Mouse (Mus musculus) thymus, postnatal 25 days (tissue): Measurements from ENCODE around the gene Rnpepl1.

Experiments
- DNase-seq: peaks from one replicate; pipeline ENCODE4 v3.0.0; 2022

The Rnpepl1 gene

DNA sequence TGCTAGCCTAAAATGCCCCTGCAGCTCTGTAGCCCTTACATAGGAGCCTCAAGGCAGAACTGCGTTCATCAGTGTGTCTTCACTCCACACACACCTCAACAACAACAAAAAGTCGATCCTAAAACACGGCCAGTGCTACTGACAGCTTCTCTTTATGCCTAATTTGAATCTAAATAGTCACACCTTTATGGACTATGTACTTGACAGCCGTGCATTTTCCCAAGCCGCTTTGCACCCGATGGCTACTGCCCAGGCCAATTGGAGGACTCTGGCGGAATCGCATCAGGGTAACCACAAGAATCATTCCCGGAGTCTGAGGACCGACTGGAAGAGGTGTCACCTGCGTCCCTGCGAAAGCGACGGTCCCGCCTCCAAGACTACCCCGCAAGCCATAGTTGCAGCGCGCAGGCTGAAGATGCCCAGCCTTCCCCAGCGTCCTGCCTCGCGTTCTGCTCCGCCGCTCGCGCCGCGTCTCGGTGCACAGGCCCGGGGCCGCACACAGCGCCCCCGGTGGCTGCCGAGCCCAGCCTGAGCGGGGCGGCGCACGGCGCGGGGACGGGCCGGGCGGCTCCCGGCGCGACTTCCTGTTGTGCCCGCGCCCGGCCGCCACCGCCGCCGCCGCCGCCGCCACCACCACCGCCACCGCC lies at the start of gene Rnpepl1:
TSS of gene Rnpepl1 (plus strand) at position 545 of the 647 bp plus-strand sequence.
- peak; percentile 86 for DNase-seq

DNA sequence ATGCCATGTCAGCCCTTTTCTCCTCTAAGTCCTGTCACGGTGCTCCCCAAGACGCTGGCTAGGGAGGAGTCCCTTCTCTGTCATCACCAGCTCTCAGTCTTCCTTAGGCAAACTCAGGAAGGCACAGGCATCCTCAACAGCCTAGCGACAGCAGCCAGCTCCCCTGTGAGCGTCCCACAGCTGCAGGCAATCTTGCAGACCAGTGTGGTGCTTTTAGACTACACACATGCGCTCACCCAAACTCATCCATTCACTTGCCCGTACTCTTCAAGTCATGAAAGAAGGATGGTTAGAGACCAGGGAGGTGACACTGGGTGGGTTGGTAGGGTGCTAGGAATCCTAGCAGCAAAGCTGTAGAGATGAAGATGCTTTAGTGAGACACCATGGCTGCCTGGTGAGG lies 49.1 kb upstream of the Rnpepl1 start:
- no peak for DNase-seq

DNA sequence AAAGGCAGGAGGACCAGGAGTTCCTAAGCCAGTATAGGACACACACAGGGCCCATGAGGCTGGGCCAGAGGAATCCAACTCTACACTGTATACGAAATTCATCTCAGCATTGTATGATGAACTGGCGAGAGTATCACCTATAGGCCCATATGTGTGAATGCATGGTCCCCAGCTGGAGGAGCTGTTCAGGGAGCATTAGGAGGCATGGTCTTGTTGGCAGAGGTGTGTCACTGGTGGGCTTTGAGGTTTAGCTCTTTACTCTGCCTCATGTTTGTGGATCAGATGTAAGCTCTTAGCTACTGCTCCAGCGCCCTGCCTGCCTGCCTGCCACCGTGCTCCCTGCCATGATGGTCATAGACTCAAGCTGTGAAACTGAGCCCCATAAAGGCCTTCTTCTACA lies 47.3 kb upstream of the Rnpepl1 start:
- no peak for DNase-seq

DNA sequence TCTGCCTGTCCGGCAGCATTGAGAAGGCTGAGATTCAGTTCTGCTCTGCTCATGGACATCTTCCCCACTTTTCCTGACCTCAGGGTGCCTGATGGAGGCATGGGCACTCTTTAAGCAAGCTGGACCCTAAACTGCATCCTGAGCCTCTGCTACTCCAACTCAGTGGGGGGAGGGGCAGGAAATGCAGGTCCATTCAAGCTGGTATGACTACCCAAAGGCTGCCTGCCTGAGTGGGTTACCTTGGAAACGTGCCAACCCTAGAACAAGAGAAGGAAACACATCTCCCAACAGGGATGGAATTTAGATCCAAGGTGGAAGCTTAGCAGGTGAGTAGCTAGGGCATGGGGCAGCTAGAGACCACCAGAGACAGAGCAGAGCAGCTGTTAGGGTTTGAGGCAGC lies 44.4 kb upstream of the Rnpepl1 start:
- no peak for DNase-seq

DNA sequence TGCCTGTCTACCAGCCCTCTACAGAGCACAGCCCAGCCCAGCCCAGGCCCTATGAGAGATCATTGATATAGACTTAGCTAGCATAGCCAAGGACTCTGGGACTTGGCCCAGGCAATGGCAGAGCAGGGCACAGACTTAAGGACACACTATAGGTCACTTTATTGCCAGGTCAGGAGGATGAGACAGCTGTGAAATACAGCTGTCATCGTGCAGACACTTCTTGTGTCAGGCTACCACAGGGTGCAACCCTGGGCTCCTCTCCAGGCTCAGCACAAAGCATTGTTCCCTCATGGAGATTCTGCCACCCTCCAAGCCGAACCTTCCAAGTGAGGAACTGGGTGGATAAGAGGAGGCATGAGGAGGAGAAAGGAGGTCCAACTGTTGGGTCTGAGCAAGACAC lies 40.6 kb upstream of the Rnpepl1 start:
- no peak for DNase-seq

DNA sequence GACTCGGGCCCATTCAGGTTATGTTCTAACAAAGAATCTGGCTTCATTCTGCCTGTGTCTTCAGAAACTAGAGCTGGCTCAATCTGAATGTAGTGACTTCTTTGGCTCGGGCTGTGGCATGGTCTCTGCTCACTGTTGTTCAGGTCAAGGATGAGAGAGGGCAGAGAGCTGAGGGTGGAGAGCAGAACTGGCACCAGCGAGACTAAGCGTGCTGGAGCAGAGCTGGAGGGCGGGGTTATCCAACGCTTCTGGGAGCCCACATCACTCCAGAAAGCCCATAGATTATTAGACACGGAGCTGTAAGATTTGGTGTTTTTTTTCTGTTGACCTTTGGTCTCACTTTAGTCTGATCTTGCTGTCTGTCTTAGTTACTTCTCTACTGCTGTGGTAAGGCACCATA lies 37.9 kb upstream of the Rnpepl1 start:
- no peak for DNase-seq

DNA sequence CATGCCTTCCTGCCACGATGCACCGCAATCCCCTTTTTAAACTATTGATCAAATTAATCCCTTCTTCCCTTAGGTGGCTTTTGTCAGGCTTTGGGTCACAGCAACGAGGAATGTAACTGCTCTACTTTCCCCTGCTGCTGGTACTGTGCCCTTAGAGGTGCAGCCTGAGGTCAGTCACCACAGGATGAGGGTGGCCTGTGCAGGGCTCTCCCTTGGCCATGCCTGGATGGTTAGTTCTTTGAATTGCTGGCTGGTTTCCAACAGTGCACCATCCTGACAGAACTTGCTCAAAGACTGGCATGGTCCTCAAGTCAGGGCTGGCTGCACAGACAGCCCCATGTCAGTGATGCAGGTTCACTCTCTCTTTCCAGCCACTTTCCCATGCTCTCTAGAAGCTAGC lies 36.6 kb upstream of the Rnpepl1 start:
- no peak for DNase-seq

DNA sequence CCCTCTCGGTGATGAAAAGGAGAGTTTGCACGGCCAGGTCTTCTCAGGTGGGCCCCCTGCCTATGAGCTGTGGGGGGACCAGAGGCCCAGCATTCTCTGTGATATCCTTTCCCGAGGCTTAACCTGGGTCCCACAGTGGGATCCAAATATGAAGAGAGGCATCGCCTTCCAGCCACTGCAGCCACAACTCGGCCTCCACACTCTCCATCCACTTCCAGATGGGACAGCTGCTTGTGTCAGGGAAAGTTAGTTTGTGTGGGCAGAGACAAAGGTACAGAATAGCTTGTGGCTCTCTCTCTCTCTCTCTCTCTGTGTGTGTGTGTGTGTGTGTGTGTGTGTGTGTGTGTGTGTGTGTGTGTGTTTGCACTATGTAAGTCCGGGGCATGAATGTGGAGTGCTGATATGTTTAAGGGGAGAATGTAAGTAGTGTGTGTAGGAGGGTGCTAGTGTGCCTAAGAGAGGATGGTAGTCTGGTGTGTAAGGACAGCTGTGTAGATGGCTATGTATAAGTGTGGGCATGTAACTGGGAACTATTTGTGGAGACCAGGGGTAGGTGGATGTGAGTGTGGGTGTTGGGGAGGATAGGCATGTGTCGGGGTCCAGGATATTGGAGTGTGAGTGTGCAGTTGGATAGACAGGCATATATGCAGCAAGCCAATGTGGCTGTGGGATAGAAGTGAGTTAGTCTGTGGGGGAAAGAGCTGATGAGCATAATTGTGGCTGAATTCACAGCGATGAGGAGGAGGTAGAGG lies 35.0 kb upstream of the Rnpepl1 start:
- no peak for DNase-seq

DNA sequence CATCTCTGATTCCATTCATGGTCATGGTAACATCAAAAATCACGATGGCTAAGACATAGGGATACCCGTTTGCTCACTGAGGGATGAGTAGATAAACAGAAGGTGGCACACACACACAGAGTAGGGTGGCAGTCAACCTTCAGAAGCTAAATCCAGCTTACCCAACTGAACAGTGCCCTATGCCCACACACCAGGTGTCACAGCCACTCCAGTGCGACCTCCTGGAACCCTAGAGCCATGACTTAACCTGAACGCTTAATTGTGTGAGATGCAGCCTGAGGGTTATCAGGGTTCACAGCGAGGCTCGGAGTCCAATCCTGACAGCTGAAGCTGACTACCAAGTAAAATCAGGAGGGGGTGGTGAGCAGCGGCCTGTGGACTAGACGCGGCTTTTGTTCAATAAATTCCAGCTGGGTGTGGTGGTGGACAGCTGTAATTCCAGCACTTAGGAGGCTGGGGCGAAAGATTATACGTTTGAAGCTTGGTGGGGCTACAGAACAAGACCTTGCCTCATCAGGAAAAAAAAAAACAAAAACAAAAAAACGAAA lies 33.1 kb upstream of the Rnpepl1 start:
- DNase-seq = no peak

DNA sequence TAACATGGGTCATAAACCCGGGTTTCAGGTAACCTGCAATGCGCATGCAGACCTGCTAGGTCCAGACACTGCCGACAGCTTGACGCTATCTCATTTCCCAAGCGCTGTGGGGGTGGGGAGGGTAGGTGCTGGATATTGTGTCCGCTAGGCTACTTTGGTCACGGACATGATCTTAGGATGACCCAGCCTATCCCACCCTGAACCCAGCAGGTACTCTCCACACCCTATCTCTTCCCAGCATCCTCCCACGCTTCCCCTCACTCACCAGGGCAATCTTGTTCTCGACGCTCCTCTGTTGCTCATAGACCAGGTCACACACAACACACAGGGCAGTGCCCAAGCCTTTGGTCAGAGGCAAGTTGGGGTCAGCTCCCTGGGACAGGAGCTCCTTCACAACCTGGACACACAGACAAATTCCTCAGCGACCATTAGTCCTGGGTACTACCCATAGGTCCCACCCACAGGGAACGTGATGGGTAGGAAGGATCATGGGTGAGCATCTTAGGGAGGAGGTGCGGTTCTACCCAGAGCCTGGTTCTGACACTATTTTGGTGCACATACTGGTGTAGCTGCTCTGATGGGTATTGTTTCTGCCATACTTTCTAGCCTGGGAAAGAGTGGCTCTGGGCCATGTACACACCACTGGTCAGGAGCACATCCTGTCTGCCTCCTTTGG lies 32.4 kb upstream of the Rnpepl1 start:
- no peak for DNase-seq

DNA sequence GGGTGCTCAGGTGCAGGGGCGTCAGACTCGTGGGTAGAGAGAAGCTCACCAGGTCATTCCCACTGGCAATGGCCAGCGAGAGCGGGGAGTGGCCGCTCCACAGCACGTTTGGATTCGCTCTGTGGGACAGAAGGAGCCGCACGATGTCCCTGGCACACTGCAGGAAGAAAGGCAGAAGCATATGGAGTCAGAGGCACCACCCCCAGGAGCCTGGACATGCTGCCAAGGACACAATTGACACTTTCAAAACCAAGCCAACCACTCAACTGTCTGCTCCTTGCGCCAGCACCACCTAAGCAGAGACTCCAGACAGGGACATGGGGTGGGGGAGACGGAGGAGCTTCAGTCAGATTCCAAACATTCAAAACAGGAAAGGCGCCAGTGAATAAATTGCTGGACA lies 31.3 kb upstream of the Rnpepl1 start:
- DNase-seq = no peak

DNA sequence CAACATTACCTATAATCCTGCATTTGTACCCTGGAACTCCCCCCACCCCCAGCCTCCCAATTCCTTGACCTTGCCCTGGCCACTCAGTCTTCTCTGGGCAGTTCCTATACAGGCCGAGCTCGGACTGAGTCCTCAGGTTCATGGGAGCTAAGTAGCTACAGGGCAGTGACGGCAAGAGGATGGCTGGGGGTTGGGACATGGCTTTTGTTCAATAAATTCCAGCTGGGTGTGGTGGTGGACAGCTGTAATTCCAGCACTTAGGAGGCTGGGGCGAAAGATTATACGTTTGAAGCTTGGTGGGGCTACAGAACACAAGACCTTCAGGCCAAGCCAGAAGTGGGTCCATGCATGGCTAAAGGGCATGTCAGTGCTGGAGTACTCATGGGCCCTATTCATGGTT lies 30.5 kb upstream of the Rnpepl1 start:
- DNase-seq = no peak

DNA sequence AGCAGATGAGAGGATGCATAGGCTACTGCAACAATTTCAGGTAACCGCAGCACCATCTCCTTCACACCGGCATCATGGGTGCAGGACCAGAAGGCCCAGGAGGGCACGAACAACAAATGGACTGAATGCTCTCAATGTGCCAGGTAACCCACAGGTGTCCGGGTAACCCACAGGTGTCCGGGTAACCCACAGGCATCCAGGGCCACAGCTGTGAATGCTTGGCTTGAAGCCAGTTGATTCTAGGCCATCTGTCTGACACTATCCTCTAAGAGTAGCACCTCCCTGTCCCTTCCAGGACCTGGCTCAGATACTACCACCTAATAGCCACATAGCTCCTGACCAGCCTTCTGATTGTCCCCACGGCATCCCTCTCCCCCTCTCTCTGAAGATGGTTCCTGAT lies 28.6 kb upstream of the Rnpepl1 start:
- DNase-seq = no peak

DNA sequence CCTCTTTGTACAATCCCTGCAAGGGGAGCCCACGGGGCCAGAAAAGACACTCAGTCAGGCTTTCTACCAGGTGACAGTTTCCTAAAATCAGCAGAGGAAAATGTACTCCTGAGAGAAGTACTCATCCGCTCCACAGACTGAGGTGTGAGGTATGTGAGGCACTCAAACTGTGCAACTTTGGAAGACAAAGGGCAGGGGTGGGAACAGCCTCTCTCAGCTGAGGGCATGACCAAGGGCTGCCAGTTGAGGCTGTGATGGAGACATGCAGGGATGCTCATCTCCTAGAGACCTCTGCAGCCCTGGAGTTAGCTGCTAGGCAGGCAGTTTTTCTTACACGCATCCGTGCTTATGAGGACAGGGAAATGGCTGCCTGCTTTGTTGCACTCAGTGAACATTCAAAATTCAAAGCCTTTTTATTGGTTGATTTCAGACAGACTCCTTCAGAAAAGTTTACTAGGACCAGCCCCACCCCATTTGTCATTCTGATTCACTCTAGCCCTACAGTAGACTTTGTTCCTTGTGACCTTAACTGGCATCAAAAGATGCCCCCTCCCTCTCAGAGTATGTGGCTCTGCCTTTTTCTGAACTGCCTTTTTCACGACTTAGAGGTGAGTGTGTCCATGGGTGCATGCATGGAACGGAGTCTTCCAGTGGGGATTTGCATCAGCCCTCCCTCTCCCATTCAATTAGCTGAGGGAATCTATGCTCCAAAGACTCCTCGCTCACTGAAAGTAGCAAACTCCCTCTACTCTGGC lies 21.5 kb upstream of the Rnpepl1 start:
- no peak for DNase-seq

DNA sequence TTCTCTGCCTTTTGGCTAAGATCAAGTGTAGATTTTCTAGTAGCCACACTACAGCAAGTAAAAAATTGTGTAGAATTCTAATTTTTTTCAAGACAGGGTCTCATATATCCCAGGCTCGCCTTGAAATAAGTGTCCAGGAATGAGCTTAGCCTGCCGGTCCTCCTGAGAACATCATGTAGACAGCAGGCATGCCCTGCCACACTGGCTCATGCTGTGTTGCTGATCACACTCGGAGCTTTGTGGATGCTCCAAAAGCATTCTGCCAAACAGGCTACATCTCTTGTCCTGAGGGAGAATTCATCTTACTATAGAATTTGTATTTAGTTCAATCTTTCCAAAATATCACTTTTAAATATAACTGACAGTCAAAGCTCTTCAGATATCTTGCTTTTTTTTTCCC lies 17.8 kb upstream of the Rnpepl1 start:
- no peak for DNase-seq

DNA sequence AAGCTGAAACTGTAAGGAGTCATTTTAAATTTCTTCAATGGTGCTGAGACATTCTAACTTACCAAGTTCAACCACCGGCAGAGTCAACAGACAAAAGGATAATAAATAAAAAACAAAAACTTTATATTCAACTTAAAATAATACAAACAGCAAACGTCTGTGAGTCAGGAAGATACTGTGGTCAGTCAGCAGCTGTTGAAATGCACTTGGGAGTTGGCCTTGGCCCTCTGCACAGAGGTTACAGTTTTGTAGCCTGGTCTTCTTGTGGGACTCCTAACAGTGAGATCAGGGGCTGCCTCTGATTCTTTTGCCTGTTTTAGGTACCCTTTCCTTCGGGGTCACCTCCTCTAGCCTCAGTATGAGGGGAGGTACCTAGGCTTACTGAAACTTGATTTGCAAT lies 16.7 kb upstream of the Rnpepl1 start:
- no peak for DNase-seq

DNA sequence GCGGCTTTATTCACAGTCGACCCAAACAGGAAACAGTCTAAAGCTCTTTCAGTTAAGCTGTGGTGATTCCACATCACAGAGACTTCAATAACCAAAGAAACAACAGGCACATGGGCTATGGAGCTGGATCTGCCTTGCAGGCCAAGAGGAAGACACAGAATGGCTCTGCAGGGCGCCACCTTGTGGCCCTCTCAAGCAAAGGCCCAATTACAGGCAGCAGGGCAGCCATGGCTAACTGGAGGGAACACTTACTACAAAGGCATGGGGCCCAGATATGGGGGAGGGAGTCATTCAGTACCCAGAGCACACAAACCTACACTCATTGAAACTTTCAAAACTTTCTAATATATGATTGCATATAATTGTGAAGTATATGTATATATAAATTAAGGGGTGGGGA lies 15.5 kb upstream of the Rnpepl1 start:
- peak; percentile 75 for DNase-seq

DNA sequence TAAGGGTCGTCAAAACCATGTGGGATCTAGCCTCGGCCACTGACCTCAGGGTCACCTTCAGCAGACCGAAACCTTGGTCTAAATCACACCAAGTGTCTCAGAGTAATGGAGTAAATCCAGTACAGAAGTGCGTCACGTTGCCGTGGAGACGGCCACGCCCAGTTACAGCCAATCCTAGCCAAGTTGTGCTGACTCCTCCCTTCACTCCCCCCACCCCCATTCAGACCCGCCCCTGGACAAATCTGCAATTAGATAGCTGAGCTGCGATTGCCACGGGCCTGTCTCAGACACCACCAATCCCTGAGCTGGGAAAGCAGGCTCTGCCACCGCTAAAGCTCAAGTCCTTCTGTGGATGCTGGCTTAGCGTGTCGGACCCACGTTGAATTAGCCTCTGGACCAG lies 7.8 kb upstream of the Rnpepl1 start, which contains the start of gene Ankmy1:
TSS of gene Ankmy1 (minus strand) at position 121 of the 400 bp plus-strand sequence.
- DNase-seq = no peak

DNA sequence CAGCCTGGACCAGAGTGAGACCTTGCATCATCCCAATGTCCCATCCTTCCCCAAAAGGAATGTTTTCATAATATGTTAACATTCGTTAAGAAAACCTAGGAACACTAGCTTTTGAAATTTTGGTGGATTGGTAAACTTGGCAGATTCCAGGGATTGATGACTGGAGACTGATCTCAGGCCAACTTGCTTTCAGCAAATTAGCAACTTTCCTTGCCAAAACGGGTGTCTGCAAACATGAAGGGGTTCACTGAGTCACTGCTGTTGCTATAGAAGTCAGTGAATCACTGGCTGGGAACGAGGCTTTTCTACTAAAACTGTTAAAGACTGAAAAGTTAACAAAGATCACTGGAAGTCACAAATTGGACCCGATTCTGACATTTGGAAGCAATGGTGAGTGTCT lies 7.0 kb upstream of the Rnpepl1 start:
- no peak for DNase-seq

DNA sequence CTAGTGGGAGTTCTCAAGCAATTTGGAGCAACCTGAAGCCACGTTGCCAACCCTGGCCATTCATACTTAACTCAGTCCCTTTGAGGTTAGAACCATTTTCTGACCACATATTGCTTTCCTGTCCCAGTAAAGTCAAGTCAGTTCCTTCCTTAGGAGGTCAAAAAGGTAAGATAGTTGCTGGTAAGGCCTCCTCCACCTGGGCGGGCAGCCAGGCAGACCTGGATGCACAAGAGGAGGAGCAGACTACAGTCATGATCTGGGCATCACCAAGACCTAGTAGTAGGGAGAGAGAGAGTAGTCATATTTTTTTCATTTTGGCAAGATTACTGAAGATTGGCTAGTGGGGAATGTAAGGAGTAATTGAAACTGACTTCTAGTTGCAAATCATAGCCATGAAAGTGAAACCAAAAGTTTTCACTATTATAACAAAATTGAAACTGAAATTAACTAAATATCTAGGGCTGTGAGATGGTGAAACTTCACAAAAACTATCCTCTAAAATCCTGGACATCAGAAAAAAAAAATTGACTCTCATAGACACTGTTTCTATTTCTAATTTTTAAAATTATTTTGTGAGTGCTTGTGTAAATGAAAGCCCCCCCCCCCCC lies 4.8 kb upstream of the Rnpepl1 start:
- no peak for DNase-seq

DNA sequence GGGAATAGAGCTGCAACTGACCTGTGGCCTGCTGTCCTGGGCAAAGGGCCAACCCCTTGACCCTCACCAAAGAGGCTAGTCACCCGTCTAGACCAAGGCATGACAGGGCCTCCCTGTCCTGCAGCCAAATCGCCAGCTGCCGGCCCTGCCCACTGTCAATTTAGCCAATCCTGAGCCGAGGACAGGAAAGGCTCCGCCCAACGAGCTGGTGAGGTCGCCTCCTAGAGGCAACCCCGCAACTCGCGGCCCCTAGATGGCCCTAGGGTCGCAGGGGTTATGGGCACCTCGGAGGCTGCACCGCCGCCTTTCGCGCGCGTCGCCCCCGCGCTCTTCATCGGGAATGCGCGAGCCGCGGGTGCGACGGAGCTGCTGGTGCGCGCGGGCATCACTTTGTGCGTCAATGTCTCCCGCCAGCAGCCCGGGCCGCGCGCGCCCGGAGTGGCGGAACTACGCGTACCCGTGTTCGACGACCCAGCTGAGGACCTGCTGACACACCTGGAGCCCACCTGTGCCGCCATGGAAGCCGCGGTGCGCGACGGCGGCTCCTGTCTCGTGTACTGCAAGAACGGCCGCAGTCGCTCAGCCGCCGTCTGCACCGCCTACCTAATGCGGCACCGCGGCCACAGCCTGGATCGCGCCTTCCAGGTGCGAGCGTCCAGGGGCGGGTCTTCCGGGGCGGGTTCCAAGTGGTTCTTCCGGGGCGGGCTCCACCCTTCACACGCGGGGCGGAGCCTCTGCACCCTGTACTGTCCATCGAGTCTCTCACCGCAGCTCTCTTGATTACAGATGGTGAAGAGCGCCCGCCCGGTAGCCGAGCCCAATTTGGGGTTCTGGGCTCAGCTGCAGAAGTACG lies 3.6 kb upstream of the Rnpepl1 start, which contains the start of gene Dusp28:
TSS of gene Dusp28 (plus strand) at position 203 of the 853 bp plus-strand sequence.
- peak; percentile 82 for DNase-seq
